Mouse (Mus musculus) adrenal gland (tissue): Measurements from ENCODE around the gene Gm597.

Experiments
- intact Hi-C: fragments of 180-260 bp; cut with DNase I; formaldehyde crosslinking; loops from one replicate; pipeline ENCODE4 v1.15.1; 2025
- long read RNA-seq, 2 experiments: library from polyadenylated mRNA; unstranded; transcript quantifications; one replicate each; pipeline ENCODE4 v2.0.0; 2020; ENCODE audit warnings: borderline replicate concordance in 1 of 2; ENCODE audit not compliant: insufficient replicate concordance in 1 of 2

Gene Gm597
- long read RNA-seq, experiment 1, result 0 reads
- long read RNA-seq, experiment 2, result 0 reads

DNA sequence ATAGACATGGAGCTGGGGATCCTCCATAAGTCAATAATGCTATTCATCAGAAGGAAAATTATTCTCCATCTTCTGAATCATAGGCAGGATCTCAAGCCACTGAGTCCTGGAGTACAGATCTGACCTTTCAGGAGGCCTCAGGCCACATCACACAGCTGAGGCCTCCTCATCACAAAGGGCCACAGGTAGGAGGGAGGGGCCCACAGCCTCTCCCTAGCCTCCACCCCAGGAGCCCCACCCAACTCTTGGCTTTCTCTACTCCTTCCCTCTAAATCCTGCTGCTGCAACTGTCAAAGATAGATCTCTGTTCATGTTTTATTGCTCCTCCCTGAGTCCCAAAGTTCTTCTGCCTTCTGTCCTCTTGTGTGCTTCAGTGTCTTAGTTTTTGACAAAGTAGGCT lies at the start of gene Gm597:
Gene Gm597 (minus strand): TSS at position 101 of the 400 bp plus-strand sequence.
- intact Hi-C loops, result no loop called here

- intact Hi-C loops, result no loop called here
Measured at GRCm38 (mm10) chr1:28807689-28808088, 27.6 kb upstream of the Gm597 start.

DNA sequence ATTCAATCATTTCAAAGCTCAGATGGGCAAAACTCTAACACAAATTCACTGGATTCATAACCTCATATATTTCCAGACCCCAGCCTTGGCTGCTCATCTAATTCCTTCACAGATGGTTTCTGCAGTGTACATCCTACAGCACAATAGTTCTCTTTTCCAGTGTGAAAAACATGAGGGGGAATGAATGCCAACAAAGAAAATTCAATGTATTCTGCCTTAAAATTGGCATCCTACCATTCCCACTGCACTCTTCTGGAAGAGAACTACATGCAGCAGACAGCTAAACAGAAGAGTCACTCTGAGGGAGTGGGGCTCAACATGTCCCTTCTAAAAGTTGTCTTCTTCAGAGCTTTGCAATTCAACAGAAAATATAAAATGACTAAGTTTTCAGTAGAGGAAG lies 26.6 kb upstream of the Gm597 start:
- intact Hi-C loops, result no loop called here

GRCm38 (mm10) chr1:28800881-28801280 lies 20.8 kb upstream of the Gm597 start:
- intact Hi-C loops, result no loop called here
